Mouse (Mus musculus): ENCODE measurements around the gene Mta1. TPM values are rescaled to one million over a fixed set of nuclear protein-coding genes. Genes with fewer than 3 reads are reported as not detected.

The Mta1 gene
- polyA plus RNA-seq, 1 experiment from 2014 or later: 21.5 TPM

GRCm38 (mm10) chr12:113068002-113068401 lies 30.1 kb upstream of the Mta1 start:
- 91% methylated on average over 7 of the region's 7 CpGs for WGBS
- no peak for ATAC-seq (ENCODE audit: insufficient read depth, low FRiP score, low TSS enrichment)

DNA sequence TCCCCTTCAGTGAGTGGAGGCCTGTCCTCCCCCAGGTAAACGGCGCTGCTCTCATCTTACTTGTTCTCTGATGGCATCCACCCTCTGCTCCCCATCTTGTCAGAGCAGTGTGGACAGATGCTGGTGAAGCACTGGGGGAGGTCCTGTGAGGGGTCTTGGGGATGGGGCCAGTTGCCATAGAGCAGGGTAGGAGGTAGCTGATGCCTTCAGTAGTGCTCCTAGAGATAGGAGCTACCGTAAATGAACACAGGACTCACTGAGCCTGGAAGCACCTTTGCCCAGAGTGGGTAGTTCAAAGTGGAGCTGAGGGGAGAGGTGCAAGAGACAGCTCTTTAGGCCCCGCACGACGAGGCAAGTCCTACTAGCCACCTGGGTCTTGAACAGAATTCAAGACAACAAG lies 28.7 kb upstream of the Mta1 start:
- no peaks in the 10 kb centered on the region for H3K9me3 ChIP-seq (ENCODE audit: control insufficient read depth, low read length)
- no peaks in the 10 kb centered on the region for H3K27me3 ChIP-seq (ENCODE audit: control insufficient read depth, insufficient read depth, low read length)
- DNase-seq (ENCODE audit: low spot score): no peak
- no peak overlapping the region for H3K4me2 ChIP-seq (ENCODE audit: low read depth)
- H3K9ac ChIP-seq (ENCODE audit: low read length): no peak overlapping the region
- ATAC-seq (ENCODE audit: insufficient read depth, low FRiP score, low TSS enrichment): no peak
- no peak overlapping the region for H3K27ac ChIP-seq (ENCODE audit: low read depth, low read length)
- peaks cover 3% of the 10 kb centered on the region for H3K36me3 ChIP-seq (ENCODE audit: control insufficient read depth, insufficient read depth, low read length)
- H3K4me3 ChIP-seq (ENCODE audit: low read depth, low read length): no peak overlapping the region
- WGBS: 98% methylated on average over 6 of the region's 6 CpGs
- H3K4me1 ChIP-seq (ENCODE audit: control insufficient read depth, insufficient read depth, low read length): no peaks in the 10 kb centered on the region; the same call in 1 of the 2 replicates

More at GRCm38 (mm10) chr12:113068002-113068401, 30.1 kb upstream of the Mta1 start:
- no peak for DNase-seq (ENCODE audit: low spot score)
- H3K27me3 ChIP-seq (ENCODE audit: control insufficient read depth, insufficient read depth, low read length): no peaks in the 10 kb centered on the region
- no peak overlapping the region for H3K4me2 ChIP-seq (ENCODE audit: low read depth)
- H3K27ac ChIP-seq (ENCODE audit: low read depth, low read length): no peak overlapping the region
- no peak overlapping the region for H3K9ac ChIP-seq (ENCODE audit: low read length)
- H3K9me3 ChIP-seq (ENCODE audit: control insufficient read depth, low read length): no peaks in the 10 kb centered on the region
- H3K4me1 ChIP-seq (ENCODE audit: control insufficient read depth, insufficient read depth, low read length): no peaks in the 10 kb centered on the region
- peaks cover 3% of the 10 kb centered on the region for H3K36me3 ChIP-seq (ENCODE audit: control insufficient read depth, insufficient read depth, low read length)
- H3K4me3 ChIP-seq (ENCODE audit: low read depth, low read length): no peak overlapping the region

DNA sequence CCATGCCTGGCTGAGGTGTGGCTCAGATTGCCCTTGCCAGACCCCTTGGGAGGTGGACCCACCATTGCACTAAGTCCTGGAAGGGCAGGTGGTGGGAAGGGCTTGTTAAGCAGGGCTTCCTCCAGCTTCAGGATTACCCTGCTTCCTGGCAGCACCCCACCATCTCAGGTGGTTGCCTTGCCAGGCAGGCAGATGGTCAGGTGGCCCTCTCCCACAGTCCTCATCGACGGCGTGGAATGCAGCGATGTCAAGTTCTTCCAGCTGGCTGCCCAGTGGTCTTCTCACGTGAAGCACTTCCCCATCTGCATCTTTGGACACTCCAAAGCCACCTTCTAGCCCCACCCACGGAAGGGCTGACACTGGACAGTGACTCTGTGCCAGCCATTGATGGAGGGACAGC lies 26.8 kb upstream of the Mta1 start:
- Histone ChIP-seq H3K4me3 (ENCODE audit: low read depth, low read length) (no peak overlapping the region), H3K4me1 (ENCODE audit: control insufficient read depth, insufficient read depth, low read length) (peaks cover 9% of the 10 kb centered on the region), H3K36me3 (ENCODE audit: control insufficient read depth, insufficient read depth, low read length) (peaks cover 3% of the 10 kb centered on the region), H3K9ac (ENCODE audit: low read length) (no peak overlapping the region), H3K4me2 (ENCODE audit: low read depth) (no peak overlapping the region), H3K27me3 (ENCODE audit: control insufficient read depth, insufficient read depth, low read length) (no peaks in the 10 kb centered on the region), H3K27ac (ENCODE audit: low read depth, low read length) (no peak overlapping the region), H3K9me3 (ENCODE audit: control insufficient read depth, low read length) (no peaks in the 10 kb centered on the region)
- WGBS: 95% methylated on average over 6 of the region's 6 CpGs
- DNase-seq (ENCODE audit: low spot score) (no peak), ATAC-seq (ENCODE audit: insufficient read depth, low FRiP score, low TSS enrichment) (no peak)

GRCm38 (mm10) chr12:113071827-113072226 lies 26.3 kb upstream of the Mta1 start:
- peaks cover 3% of the 10 kb centered on the region for H3K36me3 ChIP-seq (ENCODE audit: control insufficient read depth, insufficient read depth, low read length)
- no peak overlapping the region for H3K9ac ChIP-seq (ENCODE audit: low read length)
- DNase-seq (ENCODE audit: low spot score): no peak

DNA sequence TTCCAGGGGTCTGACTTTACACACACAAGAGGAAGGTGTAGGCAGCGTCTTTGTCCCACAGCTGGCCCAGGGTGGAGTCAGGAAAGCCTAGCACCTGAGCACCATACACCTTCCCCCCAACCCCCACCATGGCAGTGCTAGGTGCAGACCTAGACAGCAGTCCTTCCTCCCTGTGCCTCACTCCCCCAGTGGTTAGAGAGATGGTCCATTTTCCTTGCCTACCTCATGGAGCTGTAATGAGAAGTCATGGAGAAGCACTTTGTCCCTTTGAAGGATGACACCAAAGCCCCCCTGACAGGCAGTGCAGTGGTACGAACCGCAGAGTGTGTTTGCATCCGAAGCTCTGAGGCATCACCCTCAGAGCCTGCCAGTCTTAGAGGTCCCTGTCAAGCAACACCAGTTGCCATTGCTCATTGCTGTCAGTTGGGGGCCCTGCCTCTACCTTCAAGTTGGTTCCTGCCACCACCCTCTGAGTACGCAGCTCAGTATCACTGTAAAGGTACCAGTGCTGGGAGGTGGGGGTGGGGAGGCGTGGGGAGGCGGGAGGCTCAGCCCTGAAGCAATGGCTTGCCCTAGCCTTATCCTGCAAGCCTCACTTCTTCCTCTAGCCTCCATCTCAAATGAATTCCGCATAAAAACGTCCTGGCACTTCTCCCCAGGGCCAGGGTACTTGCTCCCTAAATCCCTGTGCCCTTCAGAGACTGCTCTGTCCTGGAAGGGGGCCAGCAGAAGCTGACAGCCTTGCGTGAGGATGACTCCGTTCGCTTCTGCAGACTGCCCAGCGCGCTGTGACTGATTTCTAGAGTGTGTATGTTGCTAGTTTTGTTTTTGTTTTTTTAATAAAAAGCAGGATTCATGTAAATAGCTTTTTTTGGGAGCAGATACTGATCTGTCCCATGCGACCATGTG lies 24.4 kb upstream of the Mta1 start:
- Histone ChIP-seq H3K36me3 (ENCODE audit: control insufficient read depth, insufficient read depth, low read length) (peaks cover 3% of the 10 kb centered on the region), H3K27ac (ENCODE audit: low read depth, low read length) (peak overlapping the region; percentile 11; the same call in 1 of the 2 replicates), H3K4me2 (ENCODE audit: low read depth) (peak overlapping the region; percentile 94), H3K9ac (ENCODE audit: low read length) (peak overlapping the region; percentile 73), H3K27me3 (ENCODE audit: control insufficient read depth, insufficient read depth, low read length) (no peaks in the 10 kb centered on the region), H3K9me3 (ENCODE audit: control insufficient read depth, low read length) (no peaks in the 10 kb centered on the region), H3K4me1 (ENCODE audit: control insufficient read depth, insufficient read depth, low read length) (peaks cover 9% of the 10 kb centered on the region), H3K4me3 (ENCODE audit: low read depth, low read length) (peak overlapping the region; percentile 46)
- DNase-seq (ENCODE audit: low spot score) (no peak), ATAC-seq (ENCODE audit: insufficient read depth, low FRiP score, low TSS enrichment) (peak; percentile 28)
- 11% methylated on average over 15 of the region's 15 CpGs for WGBS

More at GRCm38 (mm10) chr12:113071827-113072226, 26.3 kb upstream of the Mta1 start:
- no peak overlapping the region for H3K4me2 ChIP-seq (ENCODE audit: low read depth)
- WGBS: 85% methylated on average over 6 of the region's 6 CpGs
- no peak overlapping the region for H3K4me3 ChIP-seq (ENCODE audit: low read depth, low read length)
- H3K27ac ChIP-seq (ENCODE audit: low read depth, low read length): no peak overlapping the region
- H3K4me1 ChIP-seq (ENCODE audit: control insufficient read depth, insufficient read depth, low read length): peaks cover 9% of the 10 kb centered on the region
- H3K9me3 ChIP-seq (ENCODE audit: control insufficient read depth, low read length): no peaks in the 10 kb centered on the region
- no peaks in the 10 kb centered on the region for H3K27me3 ChIP-seq (ENCODE audit: control insufficient read depth, insufficient read depth, low read length)
- ATAC-seq (ENCODE audit: insufficient read depth, low FRiP score, low TSS enrichment): no peak

DNA sequence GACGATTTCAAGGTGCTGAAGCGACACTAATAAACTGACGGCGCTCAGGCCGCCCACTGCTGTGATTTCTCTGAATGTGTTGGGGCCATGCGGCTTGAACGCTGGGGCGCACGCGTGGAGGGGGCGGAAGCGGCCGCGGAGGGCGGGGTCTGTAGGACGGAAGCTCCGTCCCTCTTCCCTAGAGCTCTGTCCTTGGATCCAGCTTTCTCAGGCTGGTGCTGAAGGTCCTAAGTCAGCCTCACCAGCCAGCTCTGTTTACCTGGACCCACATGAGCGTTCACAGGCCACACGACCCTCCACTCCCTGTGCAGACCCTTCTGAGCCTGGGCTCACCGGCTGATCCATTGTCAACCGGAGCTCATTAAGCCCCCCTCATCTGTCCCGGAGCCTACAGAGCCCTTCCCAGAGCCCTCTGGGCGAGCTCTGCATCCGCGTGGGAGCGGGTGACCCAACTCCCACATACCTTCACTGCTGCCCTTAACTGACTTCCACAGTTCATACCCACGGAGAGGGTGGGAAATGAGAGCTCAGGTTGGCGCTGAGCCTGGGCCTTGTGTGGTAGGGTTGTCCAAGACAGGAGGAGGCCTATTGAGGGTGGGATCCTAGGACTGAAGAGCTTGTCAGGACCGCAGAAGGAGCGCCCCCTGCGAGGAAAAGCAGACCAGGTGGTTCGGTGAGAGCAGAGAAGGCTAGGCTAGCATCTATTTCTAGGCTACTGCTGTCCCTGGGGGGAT lies 23.6 kb upstream of the Mta1 start, which contains the start of gene Tex22:
TSS of gene Tex22 (plus strand) at position 174 of the 734 bp plus-strand sequence.
- H3K27me3 ChIP-seq (ENCODE audit: control insufficient read depth, insufficient read depth, low read length): no peaks in the 10 kb centered on the region
- H3K27ac ChIP-seq (ENCODE audit: low read depth, low read length): peak within 1 kb of the TSS; percentile 78
- H3K9me3 ChIP-seq (ENCODE audit: control insufficient read depth, low read length): no peaks in the 10 kb centered on the region
- H3K36me3 ChIP-seq (ENCODE audit: control insufficient read depth, insufficient read depth, low read length): peaks cover 3% of the 10 kb centered on the region
- H3K4me2 ChIP-seq (ENCODE audit: low read depth): peak within 1 kb of the TSS; percentile 94
- WGBS: 5% methylated on average over 32 of the region's 32 CpGs
- peaks cover 9% of the 10 kb centered on the region for H3K4me1 ChIP-seq (ENCODE audit: control insufficient read depth, insufficient read depth, low read length)
- peak within 1 kb of the TSS; percentile 46 for H3K4me3 ChIP-seq (ENCODE audit: low read depth, low read length)
- DNase-seq (ENCODE audit: low spot score) (peak; percentile 88), ATAC-seq (ENCODE audit: insufficient read depth, low FRiP score, low TSS enrichment) (peak; percentile 90)
- peak within 1 kb of the TSS; percentile 73 for H3K9ac ChIP-seq (ENCODE audit: low read length)

- Histone ChIP-seq H3K9ac (ENCODE audit: low read length) (peak overlapping the region; percentile 73), H3K4me1 (ENCODE audit: control insufficient read depth, insufficient read depth, low read length) (peaks cover 9% of the 10 kb centered on the region), H3K9me3 (ENCODE audit: control insufficient read depth, low read length) (no peaks in the 10 kb centered on the region), H3K4me3 (ENCODE audit: low read depth, low read length) (peak overlapping the region; percentile 46), H3K36me3 (ENCODE audit: control insufficient read depth, insufficient read depth, low read length) (peaks cover 3% of the 10 kb centered on the region), H3K4me2 (ENCODE audit: low read depth) (peak overlapping the region; percentile 94), H3K27ac (ENCODE audit: low read depth, low read length) (peak overlapping the region; percentile 78), H3K27me3 (ENCODE audit: control insufficient read depth, insufficient read depth, low read length) (no peaks in the 10 kb centered on the region)
- peak; percentile 88 for DNase-seq (ENCODE audit: low spot score)
- peak; percentile 79 for ATAC-seq (ENCODE audit: insufficient read depth, low FRiP score, low TSS enrichment)
- WGBS: 5% methylated on average over 10 of the region's 10 CpGs
These were observed 23.0 kb upstream of the Mta1 start for GRCm38 (mm10) chr12:113075063-113075454.

GRCm38 (mm10) chr12:113075486-113075885 lies 22.6 kb upstream of the Mta1 start:
- Histone ChIP-seq H3K27me3 (ENCODE audit: control insufficient read depth, insufficient read depth, low read length) (no peaks in the 10 kb centered on the region), H3K36me3 (ENCODE audit: control insufficient read depth, insufficient read depth, low read length) (peaks cover 3% of the 10 kb centered on the region), H3K9me3 (ENCODE audit: control insufficient read depth, low read length) (no peaks in the 10 kb centered on the region), H3K4me2 (ENCODE audit: low read depth) (peak overlapping the region; percentile 94), H3K9ac (ENCODE audit: low read length) (no peak overlapping the region), H3K27ac (ENCODE audit: low read depth, low read length) (no peak overlapping the region), H3K4me1 (ENCODE audit: control insufficient read depth, insufficient read depth, low read length) (peaks cover 9% of the 10 kb centered on the region), H3K4me3 (ENCODE audit: low read depth, low read length) (no peak overlapping the region)
- 59% methylated on average over 6 of the region's 6 CpGs for WGBS
- ATAC-seq (ENCODE audit: insufficient read depth, low FRiP score, low TSS enrichment): 0 out of 2 replicates have a peak, but pooled peaks have one; percentile 5
- no peak for DNase-seq (ENCODE audit: low spot score)
